Mouse (Mus musculus) embryonic facial prominence, embryonic 13.5 days (tissue): ENCODE measurements at regions not wholly inside any gene's neighbourhood (a gene's known extent, or its start where the extent isn't known, plus 50 kb on each side); places are given as distances from the start of the nearest gene placed in this dataset.

ENCODE experiments used
- ATAC-seq: fragments of 200-750 bp; cut with Nextera tagmentation; 2 replicates; pipeline ENCODE4 v1.8.0; 2017; ENCODE audit warnings: low read depth; ENCODE audit not compliant: insufficient number of reproducible peaks, insufficient read depth, low FRiP score, low TSS enrichment
- H3K27ac ChIP-seq: fragments of 300-500 bp; sonication (generic); 2 replicates; pipeline ENCODE4 v1.5.1; 2015; ENCODE audit warnings: moderate library complexity, mild to moderate bottlenecking, inconsistent platforms
- H3K27me3 ChIP-seq: fragments of 300-500 bp; sonication (generic); 2 replicates; pipeline ENCODE4 v1.6.1; 2015; ENCODE audit warnings: mild to moderate bottlenecking, inconsistent platforms
- H3K36me3 ChIP-seq: fragments of 300-500 bp; sonication (generic); 2 replicates; pipeline ENCODE4 v1.6.1; 2015; ENCODE audit warnings: mild to moderate bottlenecking, inconsistent platforms
- H3K4me1 ChIP-seq: fragments of 300-500 bp; sonication (generic); 2 replicates; pipeline ENCODE4 v1.6.1; 2015; ENCODE audit warnings: inconsistent platforms
- H3K4me2 ChIP-seq: fragments of 300-500 bp; sonication (generic); 2 replicates; pipeline ENCODE4 v1.6.1; 2015; ENCODE audit warnings: moderate library complexity, mild to moderate bottlenecking, inconsistent platforms
- H3K4me3 ChIP-seq: fragments of 300-500 bp; sonication (generic); 2 replicates; pipeline ENCODE4 v1.5.1; 2015; ENCODE audit warnings: mild to moderate bottlenecking, inconsistent platforms
- H3K9ac ChIP-seq: fragments of 300-500 bp; sonication (generic); 2 replicates; pipeline ENCODE4 v1.6.1; 2015; ENCODE audit warnings: mild to moderate bottlenecking, inconsistent platforms
- H3K9me3 ChIP-seq: fragments of 300-500 bp; sonication (generic); 2 replicates; pipeline ENCODE4 v1.6.1; 2016; ENCODE audit warnings: inconsistent platforms
- WGBS: fragments of 180-500 bp; shearing (Covaris S2); methylation state at CpG from one replicate; pipeline ENCODE4 v1.1.7; 2015; ENCODE audit warnings: mixed read lengths; 5-methylcytosine and 5-hydroxymethylcytosine counted together

GRCm38 (mm10) chr5:106313874-106314273 is 144.1 kb downstream of the Barhl2 start:
- ATAC-seq: no peak
- no peaks in the 10 kb centered on the region for H3K36me3 ChIP-seq
- WGBS: 84% methylated on average over 6 of the region's 6 CpGs

GRCm38 (mm10) chr5:106301372-106301771 is 156.6 kb downstream of the Barhl2 start:
- Histone ChIP-seq H3K4me1 (no peaks in the 10 kb centered on the region), H3K9me3 (no peaks in the 10 kb centered on the region), H3K4me3 (no peak overlapping the region), H3K4me2 (no peak overlapping the region), H3K9ac (no peak overlapping the region), H3K36me3 (no peaks in the 10 kb centered on the region), H3K27ac (no peak overlapping the region), H3K27me3 (no peaks in the 10 kb centered on the region)
- 47% methylated on average over 4 of the region's 4 CpGs for WGBS
- no peak for ATAC-seq

More at GRCm38 (mm10) chr5:106313874-106314273, 144.1 kb downstream of the Barhl2 start:
- H3K9ac ChIP-seq: no peak overlapping the region
- H3K27me3 ChIP-seq: no peaks in the 10 kb centered on the region
- H3K27ac ChIP-seq: no peak overlapping the region
- H3K4me1 ChIP-seq: no peaks in the 10 kb centered on the region
- no peak overlapping the region for H3K4me2 ChIP-seq
- H3K4me3 ChIP-seq: no peak overlapping the region
- no peaks in the 10 kb centered on the region for H3K9me3 ChIP-seq

GRCm38 (mm10) chr5:106296721-106297120 is 161.2 kb downstream of the Barhl2 start:
- Histone ChIP-seq H3K9me3 (no peaks in the 10 kb centered on the region), H3K4me3 (no peak overlapping the region), H3K4me2 (no peak overlapping the region), H3K36me3 (no peaks in the 10 kb centered on the region), H3K9ac (no peak overlapping the region), H3K27ac (no peak overlapping the region), H3K4me1 (no peaks in the 10 kb centered on the region), H3K27me3 (no peaks in the 10 kb centered on the region)
- 20% methylated on average over 6 of the region's 6 CpGs for WGBS
- ATAC-seq: no peak

GRCm38 (mm10) chr5:106295993-106296392 is 162.0 kb downstream of the Barhl2 start:
- 69% methylated on average over 2 of the region's 2 CpGs for WGBS
- H3K27ac ChIP-seq: no peak overlapping the region
- H3K36me3 ChIP-seq: no peaks in the 10 kb centered on the region
- no peak overlapping the region for H3K4me3 ChIP-seq
- no peaks in the 10 kb centered on the region for H3K9me3 ChIP-seq
- ATAC-seq: no peak
- no peaks in the 10 kb centered on the region for H3K4me1 ChIP-seq
- H3K9ac ChIP-seq: no peak overlapping the region
- no peaks in the 10 kb centered on the region for H3K27me3 ChIP-seq
- no peak overlapping the region for H3K4me2 ChIP-seq

- no peaks in the 10 kb centered on the region for H3K36me3 ChIP-seq
- no peak for ATAC-seq
- no peaks in the 10 kb centered on the region for H3K4me1 ChIP-seq
- WGBS: 12% methylated on average over 3 of the region's 3 CpGs
- no peak overlapping the region for H3K4me2 ChIP-seq
- H3K9ac ChIP-seq: no peak overlapping the region
- no peak overlapping the region for H3K27ac ChIP-seq
- no peak overlapping the region for H3K4me3 ChIP-seq
- H3K9me3 ChIP-seq: no peaks in the 10 kb centered on the region
- H3K27me3 ChIP-seq: no peaks in the 10 kb centered on the region
These were observed 162.4 kb downstream of the Barhl2 start for GRCm38 (mm10) chr5:106295538-106295937.

- no peak for ATAC-seq
These were observed 165.4 kb downstream of the Barhl2 start for GRCm38 (mm10) chr5:106292387-106293229.

GRCm38 (mm10) chr5:106285152-106285551 is 172.8 kb downstream of the Barhl2 start:
- Histone ChIP-seq H3K4me3 (no peak overlapping the region), H3K9me3 (0 out of 2 replicates have a peak, but pooled peaks cover under 1% of the 10 kb centered on the region), H3K9ac (no peak overlapping the region), H3K27ac (no peak overlapping the region), H3K4me2 (no peak overlapping the region; the same call in 1 of the 2 replicates), H3K27me3 (no peaks in the 10 kb centered on the region), H3K4me1 (peaks cover 8% of the 10 kb centered on the region; the same call in 1 of the 2 replicates), H3K36me3 (no peaks in the 10 kb centered on the region)
- 4% methylated on average over 4 of the region's 4 CpGs for WGBS
- no peak for ATAC-seq

More at GRCm38 (mm10) chr5:106292387-106293229, 165.4 kb downstream of the Barhl2 start:
- 67% methylated on average over 16 of the region's 16 CpGs for WGBS
- Histone ChIP-seq H3K27ac (no peak overlapping the region), H3K27me3 (no peaks in the 10 kb centered on the region), H3K36me3 (no peaks in the 10 kb centered on the region), H3K9ac (no peak overlapping the region), H3K4me2 (no peak overlapping the region), H3K4me3 (no peak overlapping the region), H3K4me1 (no peaks in the 10 kb centered on the region), H3K9me3 (no peaks in the 10 kb centered on the region)

- peaks cover 8% of the 10 kb centered on the region; the same call in 1 of the 2 replicates for H3K4me1 ChIP-seq
- H3K27me3 ChIP-seq: no peaks in the 10 kb centered on the region
- no peak for ATAC-seq
- no peak overlapping the region; the same call in 1 of the 2 replicates for H3K4me2 ChIP-seq
- no peak overlapping the region for H3K27ac ChIP-seq
- H3K9me3 ChIP-seq: 0 out of 2 replicates have a peak, but pooled peaks cover 5% of the 10 kb centered on the region
- 20% methylated on average over 9 of the region's 9 CpGs for WGBS
- no peak overlapping the region for H3K4me3 ChIP-seq
- no peak overlapping the region for H3K9ac ChIP-seq
- no peaks in the 10 kb centered on the region for H3K36me3 ChIP-seq
These were observed 173.2 kb downstream of the Barhl2 start for GRCm38 (mm10) chr5:106284731-106285130.

- H3K36me3 ChIP-seq: no peaks in the 10 kb centered on the region
- no peak overlapping the region for H3K9ac ChIP-seq
- H3K9me3 ChIP-seq: 0 out of 2 replicates have a peak, but pooled peaks cover 5% of the 10 kb centered on the region
- no peak for ATAC-seq
- H3K4me1 ChIP-seq: peaks cover 8% of the 10 kb centered on the region; the same call in 1 of the 2 replicates
- H3K4me2 ChIP-seq: no peak overlapping the region
- H3K27me3 ChIP-seq: no peaks in the 10 kb centered on the region
- WGBS: 68% methylated on average over 9 of the region's 9 CpGs
- no peak overlapping the region for H3K27ac ChIP-seq
- no peak overlapping the region for H3K4me3 ChIP-seq
These were observed 175.3 kb downstream of the Barhl2 start for GRCm38 (mm10) chr5:106282646-106283045.

- Histone ChIP-seq H3K4me3 (no peak overlapping the region), H3K27ac (no peak overlapping the region), H3K9ac (no peak overlapping the region), H3K4me2 (no peak overlapping the region), H3K4me1 (no peaks in the 10 kb centered on the region), H3K27me3 (no peaks in the 10 kb centered on the region), H3K9me3 (0 out of 2 replicates have a peak, but pooled peaks cover 5% of the 10 kb centered on the region), H3K36me3 (no peaks in the 10 kb centered on the region)
- ATAC-seq: no peak
- whole genome bisulfite sequencing: 85% methylated on average over 8 of the region's 8 CpGs
These were observed 180.2 kb downstream of the Barhl2 start for GRCm38 (mm10) chr5:106277786-106278185.

GRCm38 (mm10) chr5:106277231-106277630 is 180.7 kb downstream of the Barhl2 start:
- Histone ChIP-seq H3K27ac (no peak overlapping the region), H3K4me3 (no peak overlapping the region), H3K9me3 (0 out of 2 replicates have a peak, but pooled peaks cover 5% of the 10 kb centered on the region), H3K4me1 (no peaks in the 10 kb centered on the region), H3K9ac (no peak overlapping the region), H3K36me3 (no peaks in the 10 kb centered on the region), H3K4me2 (no peak overlapping the region), H3K27me3 (no peaks in the 10 kb centered on the region)
- WGBS: 67% methylated on average over 9 of the region's 9 CpGs
- ATAC-seq: no peak

GRCm38 (mm10) chr5:106276186-106276585 is 181.8 kb downstream of the Barhl2 start:
- Histone ChIP-seq H3K4me3 (no peak overlapping the region), H3K9ac (no peak overlapping the region), H3K9me3 (0 out of 2 replicates have a peak, but pooled peaks cover 5% of the 10 kb centered on the region), H3K27ac (no peak overlapping the region), H3K27me3 (no peaks in the 10 kb centered on the region), H3K4me1 (no peaks in the 10 kb centered on the region), H3K4me2 (no peak overlapping the region), H3K36me3 (no peaks in the 10 kb centered on the region)
- no peak for ATAC-seq
- WGBS: 14% methylated on average over 2 of the region's 2 CpGs
